Mouse (Mus musculus): ENCODE results near the gene Pold4. TPM values are rescaled to one million over a fixed set of nuclear protein-coding genes. Genes with fewer than 3 reads are reported as not detected.
"Not testable (repeated sequence)": the region's sequence is repeated elsewhere in the genome, so short reads cannot be mapped to it uniquely, and the experiment has no call there.

Pold4 gene
- total RNA-seq, 4 experiments from 2014 or later = 16.1 to 23.6 (median 22.1) TPM

- DNase-seq (ENCODE audit: low spot score in 2 of 2) = peak in 1 of 2 experiments; percentile 45
These were observed 3.6 kb upstream of the Pold4 start for GRCm38 (mm10) chr19:4227894-4228678.

- DNase-seq (ENCODE audit: low spot score in 2 of 2) = no peak
These were observed 2.8 kb upstream of the Pold4 start for GRCm38 (mm10) chr19:4228891-4229290.

- DNase-seq (ENCODE audit: low spot score in 2 of 2) = no peak
These were observed 2.1 kb upstream of the Pold4 start for GRCm38 (mm10) chr19:4229451-4230076.

GRCm38 (mm10) chr19:4230415-4230814 lies 1.3 kb upstream of the Pold4 start:
- no peak for DNase-seq (ENCODE audit: low spot score in 2 of 2)

- DNase-seq (ENCODE audit: low spot score in 2 of 2) = peak in 1 of 2 experiments; percentile 50
These were observed 480 bp downstream of the Pold4 start for GRCm38 (mm10) chr19:4232186-4232572.

- DNase-seq (ENCODE audit: low spot score in 2 of 2) = no peak
These were observed 952 bp downstream of the Pold4 start for GRCm38 (mm10) chr19:4232651-4233050.

GRCm38 (mm10) chr19:4234548-4234947 lies 2.8 kb downstream of the Pold4 start:
- DNase-seq (ENCODE audit: low spot score in 2 of 2) = no peak

- DNase-seq (ENCODE audit: low spot score in 2 of 2) = no peak
These were observed 8.6 kb downstream of the Pold4 start for GRCm38 (mm10) chr19:4240247-4240668.

- DNase-seq (ENCODE audit: low spot score in 2 of 2) = no peak
These were observed 10.7 kb downstream of the Pold4 start for GRCm38 (mm10) chr19:4242416-4242815.

- DNase-seq (ENCODE audit: low spot score in 2 of 2) = no peak
These were observed 13.1 kb downstream of the Pold4 start for GRCm38 (mm10) chr19:4244775-4245174.

GRCm38 (mm10) chr19:4247010-4247409 lies 15.3 kb downstream of the Pold4 start:
- DNase-seq (ENCODE audit: low spot score in 2 of 2) = no peak

GRCm38 (mm10) chr19:4248683-4249082 lies 17.0 kb downstream of the Pold4 start:
- not testable (repeated sequence) for DNase-seq (ENCODE audit: low spot score in 2 of 2)

- DNase-seq (ENCODE audit: low spot score in 2 of 2) = no peak
These were observed 22.5 kb downstream of the Pold4 start for GRCm38 (mm10) chr19:4254230-4254629.

- no peak for DNase-seq (ENCODE audit: low spot score in 2 of 2)
These were observed 24.0 kb downstream of the Pold4 start for GRCm38 (mm10) chr19:4255583-4256162.

GRCm38 (mm10) chr19:4257216-4257896 lies 25.7 kb downstream of the Pold4 start:
- peak; percentile 87 to 90 for DNase-seq (ENCODE audit: low spot score in 2 of 2)

- no peak for DNase-seq (ENCODE audit: low spot score in 2 of 2)
These were observed 26.2 kb downstream of the Pold4 start for GRCm38 (mm10) chr19:4257897-4258252.

GRCm38 (mm10) chr19:4261038-4261698 lies 29.5 kb downstream of the Pold4 start:
- DNase-seq (ENCODE audit: low spot score in 2 of 2) = no peak

- no peak for DNase-seq (ENCODE audit: low spot score in 2 of 2)
These were observed 31.1 kb downstream of the Pold4 start for GRCm38 (mm10) chr19:4262756-4263155.

GRCm38 (mm10) chr19:4263702-4264101 lies 32.0 kb downstream of the Pold4 start:
- no peak for DNase-seq (ENCODE audit: low spot score in 2 of 2)

GRCm38 (mm10) chr19:4264171-4264780 lies 32.6 kb downstream of the Pold4 start:
- no peak for DNase-seq (ENCODE audit: low spot score in 2 of 2)

GRCm38 (mm10) chr19:4265956-4266355 lies 34.3 kb downstream of the Pold4 start:
- no peak for DNase-seq (ENCODE audit: low spot score in 2 of 2)
